Mouse (Mus musculus): ENCODE results near the gene Slc22a20.

The Slc22a20 gene

DNA sequence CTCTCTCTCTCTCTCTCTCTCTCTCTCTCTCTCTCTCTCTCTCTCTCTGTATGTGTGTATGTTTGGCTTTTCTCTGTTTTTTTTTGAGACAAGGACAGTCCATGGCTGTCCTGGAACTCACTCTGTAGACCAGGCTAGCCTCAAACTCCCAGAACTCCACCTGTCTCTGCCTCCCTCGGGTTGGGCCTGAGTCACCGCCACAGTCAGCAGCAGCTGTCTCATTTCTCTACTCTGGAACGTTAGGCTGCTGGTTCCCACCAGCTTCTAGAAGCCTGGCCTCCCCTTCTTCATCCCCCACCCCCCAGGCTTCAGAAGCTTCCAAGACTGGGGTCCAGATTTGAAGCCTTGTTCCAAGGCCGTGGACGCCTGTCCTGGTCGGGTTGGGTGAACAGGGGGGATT is 3.6 kb upstream of the Slc22a20 start:
- no peak for DNase-seq (ENCODE audit: low read depth, low spot score)

DNA sequence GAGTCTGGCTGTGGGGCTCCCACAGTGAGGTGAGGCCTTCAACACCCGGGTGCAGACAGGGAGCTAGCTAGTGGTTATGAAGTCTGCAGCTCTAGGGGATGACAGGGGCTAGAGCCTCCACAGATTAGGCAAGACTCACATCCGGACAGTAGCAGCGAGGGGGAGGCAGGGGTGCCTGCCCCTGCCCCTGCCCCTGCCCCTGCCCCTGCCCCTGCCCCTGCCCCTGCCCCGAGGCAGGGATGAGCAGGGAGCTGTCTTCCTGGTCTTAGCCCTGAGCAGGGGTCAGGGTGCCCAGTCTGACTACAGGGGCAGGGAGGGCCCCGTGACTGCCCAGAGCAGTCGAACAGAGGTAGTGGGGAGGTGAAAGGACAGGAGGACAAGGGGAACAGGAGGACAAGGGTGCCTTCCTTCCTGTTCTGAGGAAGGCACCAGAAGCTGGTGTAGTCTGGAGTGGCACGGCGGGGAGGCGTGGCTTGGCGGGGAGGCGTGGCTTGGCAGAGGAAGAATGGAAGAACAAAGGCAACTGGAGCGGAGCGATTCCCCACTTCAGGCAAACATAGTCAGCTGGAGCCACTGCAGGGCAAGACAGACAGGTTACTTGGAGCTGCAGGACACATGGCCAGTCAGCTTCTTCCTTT is 3.0 kb upstream of the Slc22a20 start:
- DNase-seq (ENCODE audit: low read depth, low spot score): peak; percentile 38

DNA sequence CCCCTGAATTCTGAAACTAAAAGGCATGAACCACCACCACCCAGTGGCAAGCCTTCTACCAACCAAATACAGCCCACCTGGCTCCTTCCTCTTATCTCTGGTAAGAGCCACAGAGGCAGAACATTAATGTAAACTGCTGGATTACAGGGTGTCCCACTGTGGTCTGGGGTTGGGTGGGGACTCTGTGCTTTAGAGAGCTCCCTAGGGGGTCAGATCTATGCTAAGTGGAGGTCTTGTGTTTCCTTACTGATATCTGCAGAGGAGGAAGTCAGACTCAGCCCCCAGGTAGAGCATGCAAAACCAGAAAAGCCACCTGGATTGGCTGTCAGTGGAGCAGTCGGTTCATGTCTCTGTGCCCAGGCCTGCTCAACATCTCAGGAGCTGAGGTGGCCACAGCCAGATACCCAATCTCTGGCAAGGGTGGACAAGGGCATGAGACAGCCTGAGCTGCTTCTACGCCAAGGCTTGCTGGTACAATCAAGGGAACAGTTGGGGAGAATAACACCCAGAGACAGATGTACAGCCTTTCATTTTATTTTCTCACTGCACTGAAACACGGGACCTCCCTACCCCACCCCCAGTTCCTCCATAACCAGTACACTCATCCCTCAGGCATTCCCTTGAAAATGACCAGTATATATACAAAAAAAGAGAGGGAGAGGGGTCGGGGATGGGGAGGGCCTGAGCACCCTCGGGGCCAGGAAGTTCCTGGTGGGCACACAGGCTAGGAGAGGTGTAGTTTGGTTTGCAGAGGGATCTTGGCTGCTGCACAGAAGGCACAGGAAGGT is 2.3 kb upstream of the Slc22a20 start:
- no peak for DNase-seq (ENCODE audit: low read depth, low spot score)

DNA sequence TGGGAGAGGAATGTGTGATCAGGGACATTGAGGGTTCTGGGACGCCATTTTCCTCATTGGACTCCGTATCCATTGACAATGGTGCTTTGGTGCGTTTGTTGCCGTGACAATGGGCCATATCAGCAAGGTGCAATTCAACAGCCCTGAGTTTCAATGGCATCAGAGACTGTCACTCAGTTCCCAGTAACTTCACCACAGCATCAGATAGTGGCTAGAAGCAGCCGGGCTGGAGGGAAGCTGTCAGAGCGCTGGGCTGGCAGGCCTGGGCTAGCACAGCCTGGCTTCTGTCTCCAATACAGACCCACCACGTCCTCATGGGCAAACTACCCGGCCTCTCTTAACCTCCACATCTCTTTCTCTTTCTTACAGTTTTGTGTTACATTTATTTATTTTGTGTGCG is 5.5 kb downstream of the Slc22a20 start:
- DNase-seq (ENCODE audit: low read depth, low spot score): no peak

DNA sequence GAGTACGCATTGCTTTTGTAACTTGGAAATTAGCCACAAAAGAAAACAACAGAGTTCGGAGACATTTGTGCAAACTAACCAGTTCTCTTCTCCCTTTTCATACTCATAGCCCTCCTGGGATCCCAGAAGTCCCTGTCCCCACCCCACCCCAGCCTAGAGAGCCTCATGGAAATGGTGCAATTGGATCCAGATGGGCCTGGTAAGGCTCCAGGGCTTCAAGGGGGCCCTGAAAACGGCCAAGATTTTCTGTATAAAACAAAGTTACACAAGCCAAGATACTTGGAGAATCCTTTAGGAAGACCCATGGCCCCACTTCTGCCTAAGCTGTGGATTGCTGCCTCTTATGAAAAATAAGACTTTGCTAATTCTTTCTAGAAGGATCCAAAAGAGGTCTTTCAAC is 8.2 kb downstream of the Slc22a20 start:
- no peak for DNase-seq (ENCODE audit: low read depth, low spot score)

DNA sequence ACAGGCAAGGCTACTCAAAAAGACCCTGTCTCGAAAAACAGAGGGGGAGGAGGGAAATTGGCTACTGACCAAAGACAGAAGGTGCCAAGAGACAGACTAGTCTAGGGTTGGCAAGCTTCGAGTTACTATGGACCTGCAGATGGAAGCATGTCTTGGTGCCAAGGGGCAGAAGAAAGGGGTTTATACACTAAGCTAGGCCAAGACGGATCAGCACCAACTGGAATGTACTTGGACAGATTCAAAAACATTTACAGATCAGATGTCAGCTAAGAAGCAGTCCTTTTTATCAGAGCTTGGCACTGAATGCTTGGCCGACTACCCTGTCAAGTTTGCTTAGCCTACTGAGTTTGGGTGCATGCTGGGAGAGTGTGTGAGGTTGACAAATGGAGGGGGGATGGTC is 10.3 kb downstream of the Slc22a20 start:
- no peak for DNase-seq (ENCODE audit: low read depth, low spot score)

DNA sequence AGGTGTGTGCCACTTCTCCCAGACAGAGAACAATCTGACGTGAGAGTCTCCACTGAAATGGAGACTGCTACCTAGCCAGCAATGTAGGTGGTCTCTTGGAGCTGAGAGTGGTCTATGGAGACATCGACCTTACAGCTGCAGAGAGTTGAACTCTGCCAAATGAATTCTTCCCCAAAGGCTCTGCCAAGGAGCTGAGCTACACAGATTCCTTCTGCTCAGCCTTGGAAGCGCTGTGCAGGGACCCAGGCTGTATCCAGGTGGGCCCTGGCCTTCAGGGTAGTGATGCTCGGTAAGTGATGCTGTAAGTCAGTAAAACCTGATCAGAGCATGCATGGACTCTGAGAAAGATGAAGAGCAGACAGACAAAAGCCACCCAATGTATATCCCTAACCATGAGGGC is 10.8 kb downstream of the Slc22a20 start:
- DNase-seq (ENCODE audit: low read depth, low spot score): no peak

DNA sequence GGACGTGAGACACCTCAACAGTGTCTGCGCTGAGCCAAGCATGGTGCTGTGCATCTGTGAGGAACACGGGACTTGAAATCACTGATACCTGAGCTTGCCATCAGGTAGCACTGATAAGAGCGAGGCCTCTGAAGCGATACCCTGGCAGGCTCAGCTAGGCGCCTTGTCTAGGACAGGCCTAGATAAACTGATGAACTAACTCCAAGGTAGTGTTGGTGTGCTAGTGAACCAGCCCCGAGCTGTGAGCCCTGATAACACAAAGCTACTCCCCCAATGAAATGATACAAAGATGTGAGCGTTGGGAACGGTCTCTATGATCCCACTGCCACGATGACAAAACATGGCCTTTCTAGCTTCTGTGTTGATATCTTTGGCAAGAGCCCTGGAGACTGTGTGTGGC is 18.3 kb downstream of the Slc22a20 start:
- no peak for DNase-seq (ENCODE audit: low read depth, low spot score)

DNA sequence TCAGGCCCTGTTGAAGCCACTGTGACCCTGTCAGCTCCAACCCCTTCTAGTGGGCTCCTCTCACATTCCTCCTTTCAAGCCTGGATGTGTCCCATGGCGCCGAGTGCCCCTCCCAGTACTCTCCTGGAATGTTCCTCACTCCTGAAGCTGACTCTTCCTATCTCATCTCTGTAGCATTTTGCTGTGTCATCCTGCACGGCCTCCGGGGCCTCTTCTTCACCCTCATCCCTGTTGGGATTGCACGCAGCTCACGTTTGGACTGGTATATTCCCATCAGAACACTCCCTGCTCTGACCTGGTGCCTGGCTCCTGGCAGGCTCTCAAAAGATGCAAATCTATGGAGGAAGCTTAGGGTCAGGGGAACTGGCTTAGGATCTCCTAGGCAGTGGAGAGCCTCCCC is 19.2 kb downstream of the Slc22a20 start:
- DNase-seq (ENCODE audit: low read depth, low spot score): no peak

DNA sequence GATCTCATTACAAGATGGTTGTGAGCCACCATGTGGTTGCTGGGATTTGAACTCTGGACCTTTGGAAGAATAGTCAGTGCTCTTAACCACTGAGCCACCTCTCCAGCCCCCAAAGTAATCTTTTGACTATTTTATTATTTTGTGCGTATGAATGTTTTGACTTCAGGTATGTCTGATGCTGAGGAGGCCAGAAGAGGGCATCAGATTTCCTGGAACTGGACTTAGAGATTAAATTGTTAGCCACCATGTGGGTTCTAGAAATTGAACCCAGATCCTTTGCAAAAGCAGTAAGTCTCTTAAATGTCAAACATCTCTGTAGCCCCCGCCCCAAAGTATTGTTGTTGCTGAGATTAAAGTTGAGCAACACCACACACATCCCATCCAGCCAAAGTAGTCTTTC is 20.0 kb downstream of the Slc22a20 start:
- no peak for DNase-seq (ENCODE audit: low read depth, low spot score)

DNA sequence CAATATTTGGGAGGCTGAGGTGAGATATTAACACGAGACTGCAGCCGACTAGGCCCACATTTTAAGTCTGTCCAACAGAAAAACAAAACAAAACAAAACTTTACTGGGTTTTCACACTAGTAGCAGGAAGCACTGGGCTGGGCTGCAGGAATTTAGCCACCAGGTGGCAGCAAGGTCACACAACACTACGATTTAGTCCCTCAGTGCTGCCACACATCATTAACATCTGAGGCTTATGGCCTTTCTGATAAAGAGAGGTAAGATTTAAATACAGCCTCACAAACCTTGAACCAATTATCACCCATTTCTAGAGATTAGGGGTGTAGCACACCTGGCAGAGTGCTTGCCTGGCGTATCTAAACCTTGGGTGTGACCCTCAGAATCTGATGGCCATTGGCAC is 20.7 kb downstream of the Slc22a20 start:
- DNase-seq (ENCODE audit: low read depth, low spot score): peak; percentile 85

DNA sequence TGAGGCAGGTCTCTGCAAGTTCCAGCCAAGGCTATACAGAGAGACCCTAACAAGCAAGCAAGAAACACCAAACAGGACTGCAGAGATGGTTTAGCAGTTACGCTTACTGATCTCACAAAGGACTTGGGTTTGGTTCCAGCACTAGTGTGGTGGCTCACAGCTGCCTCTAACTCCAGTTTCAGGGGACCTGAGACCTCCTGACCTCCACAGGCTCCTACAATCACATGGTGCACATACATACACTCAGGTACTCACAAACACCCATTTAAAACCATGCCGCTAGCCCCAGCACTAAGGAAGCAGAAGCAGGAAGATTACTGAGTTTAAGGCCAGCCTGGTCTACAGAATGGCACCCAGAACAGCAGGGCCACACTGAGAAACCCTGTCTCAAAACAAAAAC is 21.1 kb downstream of the Slc22a20 start:
- no peak for DNase-seq (ENCODE audit: low read depth, low spot score)

DNA sequence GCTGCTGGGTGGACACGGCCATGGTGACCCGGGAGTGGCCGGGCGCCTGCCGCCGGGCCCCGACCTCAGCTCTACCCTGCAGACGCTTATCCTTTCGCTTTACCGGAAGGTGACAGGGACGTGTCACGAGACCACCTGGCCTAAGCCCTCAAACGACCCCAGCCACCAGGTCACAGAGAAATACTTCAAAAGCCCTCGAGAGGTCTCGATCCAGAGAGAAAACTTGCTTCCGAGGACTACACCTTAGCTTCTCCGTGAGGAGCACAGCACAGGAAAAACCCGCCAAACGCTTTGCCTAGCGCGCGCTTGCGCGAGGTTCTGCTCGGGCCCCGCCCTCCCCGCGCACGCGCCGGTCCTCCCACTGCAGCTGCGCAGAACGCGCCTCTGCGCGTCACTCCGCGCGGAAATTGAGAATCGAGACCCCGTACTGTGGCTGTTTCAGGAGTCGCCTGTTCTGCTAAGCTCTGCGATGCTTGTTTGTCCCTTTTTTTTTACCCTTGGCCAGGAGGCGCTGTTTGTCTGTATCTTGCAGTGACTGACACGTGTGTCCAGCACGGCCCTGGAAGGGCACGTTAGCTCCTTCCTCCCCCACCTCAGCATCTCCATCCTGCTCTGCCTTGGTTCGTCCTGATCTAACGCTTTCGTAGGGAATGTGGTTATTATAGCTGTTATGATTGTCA is 21.9 kb downstream of the Slc22a20 start, which contains the start of gene Pola2:
Gene Pola2 (minus strand): TSS at position 320 of the 680 bp plus-strand sequence.
- peak; percentile 93 for DNase-seq (ENCODE audit: low read depth, low spot score)

DNA sequence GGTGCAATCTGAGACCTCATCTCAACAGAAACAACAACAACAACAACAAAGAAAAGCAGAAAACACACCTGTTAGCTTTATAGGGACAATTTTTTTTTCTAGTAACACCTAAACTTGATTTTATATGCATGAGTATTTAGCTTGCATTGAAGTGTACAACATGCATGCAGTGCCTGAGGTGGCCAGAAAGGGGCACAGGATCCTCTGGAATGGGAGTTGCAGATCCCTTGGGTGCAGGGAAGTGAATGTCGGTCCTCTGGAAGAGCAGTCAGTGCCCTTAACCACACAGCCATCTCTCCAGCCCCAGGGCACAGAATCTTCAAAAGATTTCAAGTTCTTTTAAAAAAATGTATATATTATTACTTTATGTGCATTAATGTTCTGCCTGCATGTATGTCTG is 23.3 kb downstream of the Slc22a20 start:
- no peak for DNase-seq (ENCODE audit: low read depth, low spot score)

DNA sequence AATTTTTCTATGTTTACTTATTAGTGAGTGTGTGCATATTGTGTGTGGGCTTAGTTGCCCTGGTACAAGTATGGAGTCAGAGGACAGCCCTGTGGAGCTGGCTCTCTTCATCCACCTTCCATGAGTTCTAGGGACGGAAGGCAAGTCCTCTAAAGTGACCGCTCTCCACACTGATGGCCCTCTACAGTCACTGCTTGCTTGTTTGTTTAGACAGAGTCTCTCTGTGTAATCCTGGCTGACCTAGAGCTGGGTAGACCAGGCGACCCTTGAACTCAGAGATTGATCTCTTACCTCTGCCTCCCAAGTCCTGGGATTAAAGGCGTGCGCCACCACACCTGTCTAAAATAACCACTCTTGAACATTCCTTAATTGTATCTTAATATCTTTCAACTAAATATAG is 28.6 kb downstream of the Slc22a20 start:
- no peak for DNase-seq (ENCODE audit: low read depth, low spot score)

DNA sequence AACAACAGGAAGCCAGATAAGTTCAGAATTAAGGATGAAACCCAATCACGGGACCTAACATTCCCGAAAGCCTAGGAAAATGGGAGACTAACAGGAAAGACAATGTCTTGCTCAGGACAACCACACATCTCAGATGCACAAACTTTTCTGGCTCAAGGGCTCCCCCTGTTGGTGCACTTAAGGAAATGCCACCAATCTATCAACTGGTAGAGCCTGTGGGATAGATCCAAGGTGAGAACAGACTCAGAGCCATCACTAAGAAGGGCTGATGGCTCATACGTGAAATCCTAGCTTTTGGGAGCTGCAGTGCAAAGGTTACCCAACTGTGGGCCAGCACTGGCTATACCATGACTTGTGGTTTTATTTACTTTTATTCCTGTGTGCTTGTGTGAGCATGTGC is 29.3 kb downstream of the Slc22a20 start:
- DNase-seq (ENCODE audit: low read depth, low spot score): peak; percentile 65

DNA sequence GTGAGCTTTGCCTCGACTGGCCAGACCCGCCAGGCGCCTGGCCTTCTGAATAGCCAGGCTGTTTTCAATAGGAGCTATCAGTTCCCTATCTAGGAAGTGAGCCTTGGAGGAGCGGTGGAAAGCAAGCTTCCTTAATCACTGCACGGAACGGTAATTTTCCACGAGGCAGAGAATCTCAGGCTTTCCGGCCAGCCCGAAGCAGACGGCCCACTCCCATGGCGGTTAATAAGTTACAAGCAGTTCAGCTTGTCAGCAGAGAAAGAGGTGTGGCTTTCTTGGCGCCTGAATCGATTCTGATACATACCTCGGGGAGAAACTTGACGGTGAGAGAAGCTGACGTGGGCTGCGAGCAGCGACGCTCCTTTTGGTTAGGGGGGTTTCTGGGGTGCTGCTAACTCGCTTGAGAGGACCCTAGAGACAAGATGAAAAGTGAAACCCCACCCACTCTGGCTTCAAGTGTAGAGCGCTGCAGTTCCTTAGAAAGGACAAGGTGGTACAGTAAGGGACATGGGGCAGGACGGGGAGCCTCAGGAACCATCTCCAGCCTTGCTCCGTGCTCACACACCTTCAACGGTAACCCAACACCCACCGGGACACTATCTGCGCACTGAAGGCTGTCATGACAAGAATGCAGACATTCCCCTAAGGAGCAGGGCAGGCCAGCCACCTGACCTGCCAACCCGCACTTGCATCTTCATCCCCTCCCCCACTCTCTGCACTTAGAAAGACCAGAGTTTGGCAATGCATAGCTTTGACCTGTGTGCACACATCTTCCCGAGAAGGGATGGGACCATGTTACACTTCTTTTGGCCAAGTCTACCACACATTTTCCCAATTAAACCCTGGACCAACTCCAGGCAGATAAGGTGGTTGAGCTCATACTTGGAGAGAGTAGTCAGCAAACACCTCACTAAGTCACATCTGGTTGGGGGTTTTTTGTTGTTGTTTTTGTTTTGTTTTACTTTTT is 30.0 kb downstream of the Slc22a20 start:
- DNase-seq (ENCODE audit: low read depth, low spot score): no peak

DNA sequence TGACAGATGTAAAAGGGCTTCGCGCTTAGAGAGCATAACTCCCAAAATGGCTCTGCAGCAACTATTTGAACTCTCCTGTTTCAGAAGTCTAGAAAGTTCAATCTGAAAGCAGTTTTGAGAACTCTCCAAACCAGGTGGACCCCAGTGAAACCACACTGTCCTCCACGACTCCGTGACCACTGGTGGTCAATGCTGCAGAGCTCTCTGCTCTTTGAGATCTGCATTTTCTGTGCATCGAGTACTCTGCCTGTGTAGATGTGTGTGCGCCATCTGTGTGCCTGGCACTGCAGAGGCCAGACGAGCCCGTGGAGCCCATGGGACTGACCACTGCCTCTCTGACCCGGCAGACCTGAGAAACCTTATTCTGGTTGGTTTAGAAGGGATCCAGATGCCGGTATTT is 31.0 kb downstream of the Slc22a20 start:
- no peak for DNase-seq (ENCODE audit: low read depth, low spot score)

DNA sequence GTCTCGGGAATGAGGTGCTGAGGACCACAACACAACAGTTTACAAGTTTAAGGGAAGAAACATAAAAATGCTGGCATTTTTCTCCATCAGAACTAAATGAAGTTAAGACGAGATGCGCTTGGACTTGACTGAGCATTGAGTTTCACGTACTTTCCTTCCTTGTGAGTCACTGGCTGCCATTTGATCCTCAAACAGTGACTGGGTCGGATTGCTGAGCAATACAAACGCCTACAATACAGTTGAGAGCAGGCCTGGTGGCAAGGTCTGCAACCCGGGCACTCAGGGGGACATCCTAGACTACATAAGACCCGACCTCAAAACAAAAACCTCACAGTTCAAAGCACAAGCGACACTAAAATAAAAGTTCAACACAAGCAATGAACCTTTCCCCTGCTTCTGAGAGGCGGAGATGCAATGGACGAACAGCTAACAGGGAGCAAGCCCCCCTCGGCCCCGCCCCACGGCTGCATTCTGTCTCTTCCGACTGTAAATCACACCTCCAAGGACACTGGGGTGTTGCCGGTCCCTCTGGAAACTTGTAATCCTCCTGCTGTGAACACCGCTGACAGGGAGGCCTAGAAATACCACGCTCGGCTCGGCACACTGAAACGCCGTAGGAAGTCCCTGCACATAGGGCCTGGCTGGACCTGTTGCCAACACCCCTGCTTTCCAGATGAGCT is 31.8 kb downstream of the Slc22a20 start:
- no peak for DNase-seq (ENCODE audit: low read depth, low spot score)

DNA sequence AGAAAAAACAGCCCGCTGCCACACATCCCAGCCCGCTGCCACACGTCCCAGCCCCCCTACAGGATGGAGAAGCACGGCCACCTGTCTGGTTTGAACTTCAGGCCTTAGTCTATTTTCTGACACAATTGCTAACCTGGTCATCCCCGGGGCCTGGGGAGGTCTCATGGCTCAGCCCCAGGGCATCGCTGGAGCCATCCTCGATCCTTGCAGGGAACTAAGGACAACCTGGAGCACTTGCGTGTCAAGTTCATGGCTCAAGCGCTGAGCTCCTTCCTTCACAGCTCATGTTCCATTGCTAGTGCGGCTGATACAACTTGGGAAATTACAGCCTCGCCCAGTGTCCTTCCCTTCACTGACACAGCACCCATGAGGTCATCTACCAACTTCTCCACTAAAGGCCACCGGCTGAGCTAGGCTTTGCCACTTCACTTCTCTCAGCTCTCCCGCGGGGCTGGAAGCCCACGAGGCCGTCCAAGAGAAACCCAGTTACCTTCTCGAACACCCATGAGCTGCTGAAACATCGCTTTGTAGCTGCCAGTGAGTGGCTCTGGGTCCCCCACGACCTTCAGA is 32.7 kb downstream of the Slc22a20 start:
- no peak for DNase-seq (ENCODE audit: low read depth, low spot score)
